Mouse (Mus musculus): ENCODE data around the gene Tfdp1.

DNA sequence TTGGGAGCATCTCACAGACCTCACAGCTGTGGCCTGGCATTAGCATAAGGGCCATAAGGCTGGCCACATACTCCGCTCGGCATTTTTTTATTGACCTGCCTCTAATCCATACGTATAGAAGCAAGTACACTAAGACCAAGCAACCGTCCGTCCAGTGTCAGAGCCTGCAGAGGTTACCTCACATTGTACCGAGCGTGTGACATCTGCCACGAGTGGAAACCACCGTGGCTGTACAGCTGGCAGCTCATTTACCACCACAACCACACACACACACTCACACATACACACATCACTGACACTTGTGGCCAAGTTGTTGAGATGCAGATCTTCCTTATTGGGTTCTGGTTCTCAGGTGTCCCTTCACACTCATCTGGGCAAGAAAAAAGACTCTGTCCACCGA is 21.9 kb upstream of the Tfdp1 start:
- TF ChIP-seq CTCF (IDR thresholded peaks at IDR 0.05; ENCODE audit: extremely low read depth, insufficient read depth, low read length) (no peak), POLR2A (IDR thresholded peaks at IDR 0.05; ENCODE audit: extremely low read depth, insufficient read depth, low read length) (no peak)

Data from cortical plate, adult 2 months (tissue).